Mouse (Mus musculus) bone marrow, adult 2 months (tissue): ENCODE data around the gene Dgkz. TPM values are rescaled to one million over a fixed set of nuclear protein-coding genes. Genes with fewer than 3 reads are reported as not detected.

ENCODE experiments used
- H3K27ac ChIP-seq: fragments of 200-500 bp; 2 replicates; pipeline ENCODE4 v1.5.1; 2012; ENCODE audit warnings: low read depth, mild to moderate bottlenecking, control low read depth, inconsistent platforms, low read length; ENCODE audit not compliant: control insufficient read depth, poor library complexity, insufficient read depth
- H3K4me1 ChIP-seq: fragments of 200-500 bp; 2 replicates; pipeline ENCODE4 v1.6.1; 2011; ENCODE audit warnings: low read length; ENCODE audit not compliant: control insufficient read depth, insufficient read depth
- H3K4me3 ChIP-seq: fragments of 200-500 bp; replicated peaks from 2 replicates; pipeline ENCODE3; 2011; ENCODE audit warnings: mild to moderate bottlenecking, low read depth, low read length, control low read depth; ENCODE audit not compliant: control insufficient read depth
- CTCF ChIP-seq: fragments of 200-500 bp; IDR thresholded peaks from 2 replicates; pipeline ENCODE4 v1.5.1; 2011; ENCODE audit warnings: low read length, control low read depth; ENCODE audit not compliant: control insufficient read depth, insufficient read depth
- POLR2A ChIP-seq: fragments of 200-500 bp; IDR thresholded peaks from 2 replicates; pipeline ENCODE4 v1.6.1; 2011; ENCODE audit warnings: low read depth, mild to moderate bottlenecking, control low read depth, low read length, borderline replicate concordance; ENCODE audit not compliant: control insufficient read depth
- WGBS: fragments of 180-500 bp; shearing (Covaris S2); methylation state at CpG from one replicate; pipeline ENCODE4 v1.1.7; 2018; 5-methylcytosine and 5-hydroxymethylcytosine counted together
- polyA plus RNA-seq: library from polyadenylated mRNA; stranded (reverse); fragments of >200 nt; gene quantifications from 2 replicates; pipeline ENCODE4 v1.2.4, GENCODE M21; 2011; ENCODE audit warnings: low replicate concordance; ENCODE audit not compliant: missing spikeins, insufficient read depth, insufficient read length

Gene Dgkz
- polyA plus RNA-seq, 1 experiment: 229 TPM

DNA sequence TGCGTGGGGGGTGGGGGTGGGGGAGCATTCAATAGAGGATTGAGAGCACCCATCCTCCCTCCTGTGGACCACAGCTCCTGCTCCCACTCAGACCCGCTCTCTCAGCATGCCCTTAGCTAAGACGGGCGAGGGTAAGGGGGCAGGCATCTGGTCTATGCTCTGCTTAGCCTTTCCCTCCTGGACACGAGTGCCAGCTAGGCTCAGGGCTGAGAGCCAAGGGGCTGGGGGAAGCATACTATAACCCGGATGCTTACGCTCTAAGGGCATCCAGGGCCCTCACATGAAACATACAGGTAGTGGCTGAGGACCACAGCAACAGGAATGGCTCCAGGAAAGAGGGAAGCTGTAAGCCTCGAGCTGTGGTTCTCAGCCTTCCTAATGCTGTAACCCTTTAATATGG lies 17.6 kb downstream of the Dgkz start:
- peaks cover 12% of the 10 kb centered on the region for H3K4me1 ChIP-seq
- no peak for TF ChIP-seq POLR2A
- TF ChIP-seq CTCF: no peak
- no peak overlapping the region for H3K4me3 ChIP-seq
- no peak overlapping the region for H3K27ac ChIP-seq
- 69% methylated on average over 8 of the region's 8 CpGs for WGBS

DNA sequence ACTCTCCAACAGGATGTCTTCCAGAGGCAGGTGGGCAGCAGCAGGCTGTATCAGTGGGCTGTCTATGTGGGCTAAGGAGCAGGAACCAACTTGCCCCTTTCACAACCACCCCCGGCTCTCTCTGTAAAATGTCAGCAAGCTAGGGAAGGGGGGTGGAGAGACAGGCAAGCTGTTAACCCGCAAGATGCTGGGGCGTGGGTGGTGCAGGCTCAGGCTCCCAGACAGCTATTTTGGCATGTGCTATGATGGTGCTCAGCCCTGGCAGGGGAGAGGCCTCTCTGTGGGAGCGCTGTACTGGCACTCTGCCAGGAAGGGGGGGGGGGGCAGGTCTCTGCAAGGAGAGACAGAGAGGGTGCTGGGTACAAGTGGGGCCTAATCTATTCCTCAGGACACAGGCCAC lies 18.6 kb downstream of the Dgkz start:
- Histone ChIP-seq H3K27ac (no peak overlapping the region), H3K4me3 (no peak overlapping the region), H3K4me1 (peaks cover 10% of the 10 kb centered on the region)
- no peak for TF ChIP-seq POLR2A
- TF ChIP-seq CTCF: no peak
- WGBS: 2% methylated on average over 4 of the region's 4 CpGs

DNA sequence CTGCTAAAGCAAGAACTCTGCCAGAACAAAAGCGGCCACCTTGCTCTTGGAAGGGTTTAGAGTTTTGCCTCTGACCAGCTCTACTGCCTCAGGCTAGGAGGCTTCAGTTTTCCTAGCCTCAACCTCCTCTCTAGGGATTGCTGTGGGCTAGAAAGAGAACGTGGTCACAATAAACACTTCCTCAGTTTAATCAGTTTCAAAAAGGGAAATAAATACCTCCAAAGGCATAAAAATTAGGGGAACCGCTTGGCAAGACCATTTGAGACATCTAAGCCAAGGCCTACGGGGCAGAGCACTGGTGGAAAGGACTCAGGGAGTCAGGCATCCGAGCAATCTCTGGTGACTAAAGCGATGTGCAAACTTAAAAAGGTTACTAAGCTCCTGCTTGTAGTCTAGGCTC lies 19.8 kb downstream of the Dgkz start:
- 36% methylated on average over 6 of the region's 6 CpGs for WGBS
- no peak overlapping the region for H3K27ac ChIP-seq
- no peak for TF ChIP-seq CTCF
- no peak for TF ChIP-seq POLR2A
- no peak overlapping the region for H3K4me3 ChIP-seq
- H3K4me1 ChIP-seq: peaks cover 10% of the 10 kb centered on the region

DNA sequence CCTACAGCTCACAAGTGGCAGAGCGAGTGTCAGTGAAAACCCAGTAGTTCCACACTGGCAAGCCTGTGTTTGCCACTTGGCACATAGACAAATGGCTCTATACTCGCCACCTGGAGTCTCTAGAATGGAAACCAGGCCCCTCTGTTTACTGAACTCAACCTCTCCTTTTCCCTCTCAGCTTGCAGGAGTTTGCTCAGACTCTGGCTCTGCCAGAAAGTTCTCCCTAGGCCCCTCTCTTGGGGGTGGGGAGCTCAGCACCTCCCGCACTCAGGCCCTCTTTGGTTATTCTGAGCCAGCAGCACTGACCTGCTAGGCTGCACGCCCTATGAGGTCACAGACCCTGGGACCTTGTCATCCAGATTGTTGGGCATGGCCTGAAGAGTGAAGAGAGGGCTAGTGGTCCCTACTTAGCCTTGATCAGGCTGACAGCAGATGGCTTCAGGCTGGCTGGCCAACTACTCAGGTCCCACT lies 20.5 kb downstream of the Dgkz start:
- H3K4me3 ChIP-seq: no peak overlapping the region
- TF ChIP-seq CTCF (no peak), POLR2A (no peak)
- H3K4me1 ChIP-seq: peaks cover 8% of the 10 kb centered on the region
- no peak overlapping the region for H3K27ac ChIP-seq
- 86% methylated on average over 4 of the region's 4 CpGs for WGBS

DNA sequence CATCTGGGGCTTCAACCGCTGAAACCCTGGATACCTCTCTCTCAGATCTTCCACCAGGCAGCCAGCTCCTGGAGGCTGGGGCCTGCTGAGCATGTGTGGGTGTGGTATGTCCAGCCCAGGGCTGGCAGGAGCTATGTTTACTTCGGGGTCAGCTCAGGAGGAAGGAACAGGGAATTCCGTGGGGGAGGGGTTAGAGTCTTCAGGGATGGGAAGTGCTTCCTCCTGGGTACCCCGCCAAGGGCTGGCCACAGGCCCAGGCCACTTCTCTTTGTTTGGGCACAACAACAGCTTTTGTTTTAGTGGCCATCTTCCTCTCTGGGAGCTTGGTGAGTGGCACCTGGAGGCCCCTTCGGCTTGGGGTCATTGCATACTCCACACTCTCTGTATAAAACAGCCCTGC lies 21.8 kb downstream of the Dgkz start:
- Histone ChIP-seq H3K4me3 (no peak overlapping the region), H3K4me1 (peaks cover 12% of the 10 kb centered on the region), H3K27ac (no peak overlapping the region)
- 37% methylated on average over 5 of the region's 5 CpGs for WGBS
- no peak for TF ChIP-seq POLR2A
- TF ChIP-seq CTCF: no peak

DNA sequence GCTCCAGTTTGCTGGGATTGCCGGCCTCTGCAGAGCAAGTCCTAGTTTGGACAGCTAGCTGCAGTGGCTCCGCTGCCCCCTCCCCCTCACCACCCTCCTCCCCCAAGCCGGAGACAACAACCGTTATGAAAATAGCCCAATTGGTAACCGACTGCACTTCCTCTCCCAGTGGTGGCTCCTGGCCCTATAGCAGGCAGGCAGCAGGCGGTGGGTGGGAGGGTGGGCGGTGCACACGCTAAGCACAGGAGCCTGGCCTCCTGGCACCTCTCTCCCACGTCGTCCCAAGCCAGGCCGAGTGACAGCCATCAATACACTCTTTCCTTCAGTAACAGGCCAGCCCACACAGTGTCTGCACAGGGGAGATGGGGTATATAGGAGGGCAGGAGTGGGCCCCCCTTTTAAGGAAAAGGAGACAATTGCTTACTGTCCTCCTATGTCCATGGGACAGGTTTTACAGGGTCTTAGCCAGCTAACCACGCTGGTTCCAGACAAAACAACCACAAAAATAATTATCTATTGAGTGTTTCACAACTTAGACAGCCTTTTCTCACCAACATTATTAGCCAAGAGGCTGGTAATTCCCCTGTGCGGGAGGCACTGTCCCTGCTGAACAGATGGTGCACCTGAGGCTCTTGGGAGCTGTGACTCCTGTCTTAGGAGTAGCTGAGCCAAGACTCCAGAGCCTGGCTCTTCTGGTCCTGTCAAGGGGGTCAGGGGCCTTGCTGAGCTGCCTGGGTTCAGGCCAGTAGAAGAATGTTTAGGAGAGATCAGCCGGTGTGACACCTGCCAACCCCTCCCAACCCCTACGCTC lies 25.2 kb downstream of the Dgkz start:
- peak overlapping the region; percentile 75 for H3K27ac ChIP-seq
- WGBS: 3% methylated on average over 15 of the region's 15 CpGs
- H3K4me3 ChIP-seq: peak overlapping the region; percentile 41
- TF ChIP-seq POLR2A (no peak), CTCF (no peak)
- peaks cover 13% of the 10 kb centered on the region for H3K4me1 ChIP-seq

DNA sequence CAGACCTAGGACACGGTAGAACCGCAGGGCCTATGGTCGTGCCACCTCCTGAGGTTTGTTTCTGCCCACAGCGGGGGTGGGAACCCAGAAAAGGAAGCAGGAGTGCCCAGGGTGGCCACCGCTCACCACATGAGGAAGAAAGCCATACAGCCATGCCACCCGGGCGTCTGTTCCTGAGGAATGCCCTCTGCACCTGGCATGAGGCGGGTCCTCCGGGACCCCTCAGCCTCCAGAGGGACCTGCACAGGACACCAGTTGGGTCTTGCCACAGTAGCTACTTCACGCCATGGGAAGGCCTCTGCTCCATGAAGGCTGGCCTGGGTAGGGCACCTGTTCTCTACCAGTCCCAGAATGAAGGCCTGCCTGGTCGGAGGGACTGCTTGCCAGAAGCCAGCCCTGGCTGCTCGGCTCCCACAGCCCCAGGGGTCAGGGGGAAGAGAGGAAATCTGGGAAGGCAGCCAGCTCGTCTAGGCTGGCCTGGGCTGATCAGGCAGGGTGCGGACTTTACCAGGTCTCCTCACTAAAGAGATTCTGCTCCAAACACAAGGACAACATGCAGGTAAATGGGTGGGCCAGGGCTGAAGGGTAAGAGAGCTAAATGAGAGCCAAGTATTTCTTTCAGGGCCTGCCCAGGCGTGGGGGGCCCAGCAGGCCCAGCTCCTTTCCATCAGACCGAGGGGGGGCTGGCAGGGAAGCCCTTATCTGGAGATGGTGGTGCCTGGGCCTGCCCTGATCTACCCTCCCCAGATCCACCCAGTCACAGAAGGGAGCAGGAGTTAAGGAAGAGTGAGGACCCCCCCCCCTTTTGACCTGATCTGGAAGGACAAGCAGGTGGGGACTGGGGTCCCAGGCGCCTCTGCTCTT lies 26.0 kb downstream of the Dgkz start:
- Histone ChIP-seq H3K27ac (peak overlapping the region; percentile 75), H3K4me1 (peaks cover 13% of the 10 kb centered on the region), H3K4me3 (peak overlapping the region; percentile 58)
- TF ChIP-seq CTCF (no peak), POLR2A (peak; percentile 18; the same call in 1 of the 2 replicates)
- 2% methylated on average over 17 of the region's 17 CpGs for WGBS

DNA sequence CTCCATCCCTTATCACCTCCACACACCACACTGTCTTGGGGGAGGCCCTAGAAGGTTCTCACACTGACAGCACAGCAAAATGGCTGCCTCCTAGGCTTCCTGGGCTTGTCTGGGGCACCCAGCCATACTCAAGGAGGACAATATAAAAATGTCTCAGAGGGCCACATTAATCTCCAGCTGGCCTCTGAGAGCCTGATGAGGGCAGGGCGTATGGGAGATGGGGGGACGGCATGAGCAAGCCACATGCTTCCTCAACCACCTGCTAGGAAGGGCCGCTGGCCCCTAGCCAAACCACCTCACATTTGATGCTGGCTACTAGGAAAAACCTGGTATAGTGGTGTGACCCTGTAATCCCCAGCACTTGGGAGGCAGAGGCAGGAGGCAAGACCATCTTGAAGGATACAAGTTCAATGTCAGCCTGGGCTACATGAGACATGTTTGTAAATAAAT lies 26.8 kb downstream of the Dgkz start:
- Histone ChIP-seq H3K4me1 (peaks cover 13% of the 10 kb centered on the region), H3K4me3 (no peak overlapping the region), H3K27ac (peak overlapping the region; percentile 75)
- TF ChIP-seq POLR2A (no peak), CTCF (no peak)
- WGBS: 3% methylated on average over 3 of the region's 3 CpGs
